Mouse (Mus musculus) liver, embryonic 11.5 days (tissue): ENCODE measurements around the gene Maco1. TPM values are rescaled to one million over a fixed set of nuclear protein-coding genes. Genes with fewer than 3 reads are reported as not detected.

ENCODE experiments used
- ATAC-seq: fragments of 200-750 bp; cut with Nextera tagmentation; replicated peaks from 2 replicates; pipeline ENCODE4 v1.8.0; 2017; ENCODE audit warnings: moderate number of reproducible peaks, mild to moderate bottlenecking, moderate TSS enrichment, moderate library complexity; ENCODE audit not compliant: low FRiP score
- DNase-seq: peaks from one replicate; pipeline ENCODE4 v3.0.0-alpha.2; 2017; ENCODE audit warnings: low spot score
- H3K27ac ChIP-seq: fragments of 300-500 bp; sonication (generic); 2 replicates; pipeline ENCODE4 v1.5.1; 2014; ENCODE audit warnings: mild to moderate bottlenecking, low read depth, low read length, control low read depth
- H3K27me3 ChIP-seq: fragments of 300-500 bp; sonication (generic); replicated peaks from 2 replicates; pipeline ENCODE4 v1.6.1; 2014; ENCODE audit warnings: low read length, mixed read lengths; ENCODE audit not compliant: control insufficient read depth, insufficient read depth
- H3K36me3 ChIP-seq: fragments of 300-500 bp; sonication (generic); 2 replicates; pipeline ENCODE4 v1.6.1; 2014; ENCODE audit warnings: mild to moderate bottlenecking, low read length, moderate library complexity, mixed read lengths; ENCODE audit not compliant: control insufficient read depth, insufficient read depth
- H3K4me1 ChIP-seq: fragments of 300-500 bp; sonication (generic); replicated peaks from 2 replicates; pipeline ENCODE4 v1.6.1; 2014; ENCODE audit warnings: low read length, mixed read lengths; ENCODE audit not compliant: control insufficient read depth, insufficient read depth
- H3K4me2 ChIP-seq: fragments of 300-500 bp; sonication (generic); 2 replicates; pipeline ENCODE4 v1.6.1; 2014; ENCODE audit warnings: mild to moderate bottlenecking, control low read depth, moderate library complexity
- H3K4me3 ChIP-seq: fragments of 300-500 bp; sonication (generic); 2 replicates; pipeline ENCODE4 v1.5.1; 2014; ENCODE audit warnings: low read depth, low read length, control low read depth
- H3K9ac ChIP-seq: fragments of 300-500 bp; sonication (generic); 2 replicates; pipeline ENCODE4 v1.6.1; 2014; ENCODE audit warnings: low read depth, low read length, control low read depth
- H3K9me3 ChIP-seq: fragments of 300-500 bp; sonication (generic); 2 replicates; pipeline ENCODE4 v1.6.1; 2016; ENCODE audit warnings: low read length, inconsistent platforms, mixed read lengths; ENCODE audit not compliant: control insufficient read depth
- WGBS: fragments of 180-500 bp; shearing (Covaris S2); extraction: QIAGEN DNeasy Blood & Tissue Kit; methylation state at CpG from one replicate; pipeline ENCODE4 v1.1.7; 2014; 5-methylcytosine and 5-hydroxymethylcytosine counted together
- polyA plus RNA-seq: library from polyadenylated mRNA; unstranded; fragments of >200 nt; fragmentation: Nextera tagmentation; extraction: Ambion mirVana; gene quantifications from 2 replicates; pipeline ENCODE4 v1.2.1, GENCODE M21; 2014

Maco1 gene
- polyA plus RNA-seq, 1 experiment from 2014 or later: 26.3 TPM

- 67% methylated on average over 7 of the region's 7 CpGs for WGBS
- Histone ChIP-seq H3K9me3 (no peaks in the 10 kb centered on the region), H3K4me2 (no peak overlapping the region), H3K9ac (no peak overlapping the region), H3K4me3 (no peak overlapping the region), H3K36me3 (no peaks in the 10 kb centered on the region), H3K4me1 (peaks cover 48% of the 10 kb centered on the region), H3K27me3 (no peaks in the 10 kb centered on the region), H3K27ac (no peak overlapping the region)
- DNase-seq: no peak
- ATAC-seq: no peak
Measured at GRCm38 (mm10) chr4:134769891-134770290, 83.3 kb downstream of the Maco1 start.

GRCm38 (mm10) chr4:134769081-134769811 lies 83.9 kb downstream of the Maco1 start:
- no peak for DNase-seq
- H3K27me3 ChIP-seq: no peaks in the 10 kb centered on the region
- H3K9ac ChIP-seq: no peak overlapping the region
- peak overlapping the region; percentile 12; the same call in 1 of the 2 replicates for H3K4me2 ChIP-seq
- WGBS: 65% methylated on average over 7 of the region's 7 CpGs
- no peak overlapping the region for H3K4me3 ChIP-seq
- no peaks in the 10 kb centered on the region for H3K9me3 ChIP-seq
- no peaks in the 10 kb centered on the region for H3K36me3 ChIP-seq
- ATAC-seq: no peak
- peaks cover 52% of the 10 kb centered on the region for H3K4me1 ChIP-seq
- no peak overlapping the region for H3K27ac ChIP-seq

GRCm38 (mm10) chr4:134768226-134768888 lies 84.8 kb downstream of the Maco1 start:
- H3K27me3 ChIP-seq: no peaks in the 10 kb centered on the region
- peak overlapping the region; percentile 91 for H3K9ac ChIP-seq
- ATAC-seq: no peak; the same call in 1 of the 2 replicates
- H3K4me2 ChIP-seq: peak overlapping the region; percentile 97
- H3K36me3 ChIP-seq: no peaks in the 10 kb centered on the region
- H3K4me3 ChIP-seq: peak overlapping the region; percentile 87
- H3K4me1 ChIP-seq: peaks cover 53% of the 10 kb centered on the region
- H3K9me3 ChIP-seq: no peaks in the 10 kb centered on the region
- H3K27ac ChIP-seq: no peak overlapping the region
- DNase-seq: no peak
- 11% methylated on average over 21 of the region's 21 CpGs for WGBS

- no peaks in the 10 kb centered on the region for H3K36me3 ChIP-seq
- peak; percentile 79 for ATAC-seq
- no peaks in the 10 kb centered on the region for H3K9me3 ChIP-seq
- H3K4me3 ChIP-seq: peak within 1 kb of the TSS; percentile 87
- H3K27me3 ChIP-seq: no peaks in the 10 kb centered on the region
- peak; percentile 83 for DNase-seq
- peak within 1 kb of the TSS; percentile 97 for H3K4me2 ChIP-seq
- H3K27ac ChIP-seq: peak within 1 kb of the TSS; percentile 63
- peak within 1 kb of the TSS; percentile 91 for H3K9ac ChIP-seq
- peaks cover 52% of the 10 kb centered on the region for H3K4me1 ChIP-seq
- under 1% methylated on average over 76 of the region's 80 CpGs for WGBS
Measured at GRCm38 (mm10) chr4:134767426-134768225, 85.5 kb downstream of the Maco1 start, which contains the start of gene Ldlrap1. Gene Ldlrap1 (minus strand): TSS chr4:134768024.

GRCm38 (mm10) chr4:134766904-134767425 lies 86.2 kb downstream of the Maco1 start:
- Histone ChIP-seq H3K27me3 (no peaks in the 10 kb centered on the region), H3K9ac (peak overlapping the region; percentile 91), H3K9me3 (no peaks in the 10 kb centered on the region), H3K36me3 (no peaks in the 10 kb centered on the region), H3K4me3 (peak overlapping the region; percentile 87), H3K4me2 (peak overlapping the region; percentile 97), H3K4me1 (peaks cover 55% of the 10 kb centered on the region), H3K27ac (peak overlapping the region; percentile 63)
- no peak for DNase-seq
- 2% methylated on average over 23 of the region's 23 CpGs for WGBS
- peak; percentile 2; the same call in 1 of the 2 replicates for ATAC-seq

GRCm38 (mm10) chr4:134766277-134766676 lies 86.9 kb downstream of the Maco1 start:
- no peaks in the 10 kb centered on the region for H3K36me3 ChIP-seq
- peak overlapping the region; percentile 87 for H3K4me3 ChIP-seq
- no peak for ATAC-seq
- peak overlapping the region; percentile 97 for H3K4me2 ChIP-seq
- no peaks in the 10 kb centered on the region for H3K9me3 ChIP-seq
- no peaks in the 10 kb centered on the region for H3K27me3 ChIP-seq
- 69% methylated on average over 6 of the region's 6 CpGs for WGBS
- DNase-seq: no peak
- H3K27ac ChIP-seq: no peak overlapping the region
- H3K4me1 ChIP-seq: peaks cover 60% of the 10 kb centered on the region
- H3K9ac ChIP-seq: peak overlapping the region; percentile 91; the same call in 1 of the 2 replicates

- no peaks in the 10 kb centered on the region for H3K9me3 ChIP-seq
- peak; percentile 9; the same call in 1 of the 2 replicates for ATAC-seq
- 22% methylated on average over 3 of the region's 3 CpGs for WGBS
- no peak for DNase-seq
- H3K36me3 ChIP-seq: no peaks in the 10 kb centered on the region
- H3K27me3 ChIP-seq: no peaks in the 10 kb centered on the region
- peak overlapping the region; percentile 97 for H3K4me2 ChIP-seq
- peak overlapping the region; percentile 85 for H3K27ac ChIP-seq
- H3K4me1 ChIP-seq: peaks cover 80% of the 10 kb centered on the region
- H3K9ac ChIP-seq: peak overlapping the region; percentile 43
- 0 out of 2 replicates have a peak overlapping the region, but pooled peaks have one; percentile 2 for H3K4me3 ChIP-seq
Measured at GRCm38 (mm10) chr4:134764333-134764732, 88.8 kb downstream of the Maco1 start.

GRCm38 (mm10) chr4:134762360-134762759 lies 90.8 kb downstream of the Maco1 start:
- Histone ChIP-seq H3K4me2 (peak overlapping the region; percentile 54), H3K4me3 (no peak overlapping the region), H3K27me3 (no peaks in the 10 kb centered on the region), H3K9ac (peak overlapping the region; percentile 15), H3K4me1 (peaks cover 88% of the 10 kb centered on the region), H3K36me3 (no peaks in the 10 kb centered on the region; the same call in 1 of the 2 replicates), H3K9me3 (no peaks in the 10 kb centered on the region), H3K27ac (peak overlapping the region; percentile 54)
- WGBS: 42% methylated on average over 6 of the region's 6 CpGs
- no peak for DNase-seq
- ATAC-seq: no peak
